Mouse (Mus musculus): Measurements from ENCODE around the gene Nppa.
A peak's percentile ranks its signal among the peaks of the same experiment; 100 is the strongest.
"Not testable (repeated sequence)": the region's sequence is repeated elsewhere in the genome, so short reads cannot be mapped to it uniquely, and the experiment has no call there.

Gene Nppa

GRCm38 (mm10) chr4:148011332-148011731 is 10.8 kb downstream of the Nppa start:
- no peak for DNase-seq (ENCODE audit: low read depth, low spot score)

- no peak for DNase-seq (ENCODE audit: low read depth, low spot score)
These were observed 11.7 kb downstream of the Nppa start for GRCm38 (mm10) chr4:148012216-148012615.

- no peak for DNase-seq (ENCODE audit: low read depth, low spot score)
These were observed 14.9 kb downstream of the Nppa start for GRCm38 (mm10) chr4:148015418-148015817.

- no peak for DNase-seq (ENCODE audit: low read depth, low spot score)
These were observed 16.5 kb downstream of the Nppa start for GRCm38 (mm10) chr4:148016981-148017380.

- no peak for DNase-seq (ENCODE audit: low read depth, low spot score)
These were observed 17.9 kb downstream of the Nppa start for GRCm38 (mm10) chr4:148018410-148018809.

- DNase-seq (ENCODE audit: low read depth, low spot score): no peak
These were observed 23.5 kb downstream of the Nppa start for GRCm38 (mm10) chr4:148024003-148024402.

GRCm38 (mm10) chr4:148029297-148029696 is 28.8 kb downstream of the Nppa start:
- DNase-seq (ENCODE audit: low read depth, low spot score): no peak

- DNase-seq (ENCODE audit: low read depth, low spot score): no peak
These were observed 30.0 kb downstream of the Nppa start for GRCm38 (mm10) chr4:148030506-148030905.

GRCm38 (mm10) chr4:148033858-148034410 is 33.4 kb downstream of the Nppa start:
- no peak for DNase-seq (ENCODE audit: low read depth, low spot score)

GRCm38 (mm10) chr4:148035440-148035839 is 34.9 kb downstream of the Nppa start:
- no peak for DNase-seq (ENCODE audit: low read depth, low spot score)

- peak; percentile 24 for DNase-seq (ENCODE audit: low read depth, low spot score)
These were observed 37.6 kb downstream of the Nppa start for GRCm38 (mm10) chr4:148038079-148038599.

- peak; percentile 98 for DNase-seq (ENCODE audit: low read depth, low spot score)
These were observed 38.2 kb downstream of the Nppa start, which contains the start of the genes Clcn6 and Mthfr for GRCm38 (mm10) chr4:148038600-148039253. TSS of gene Clcn6 (minus strand) at chr4:148038821. TSS of gene Mthfr (plus strand) at chr4:148039077.

GRCm38 (mm10) chr4:148039254-148040028 is 38.9 kb downstream of the Nppa start:
- DNase-seq (ENCODE audit: low read depth, low spot score): no peak

GRCm38 (mm10) chr4:148040029-148040830 is 39.7 kb downstream of the Nppa start:
- no peak for DNase-seq (ENCODE audit: low read depth, low spot score)

- no peak for DNase-seq (ENCODE audit: low read depth, low spot score)
These were observed 40.5 kb downstream of the Nppa start for GRCm38 (mm10) chr4:148040933-148041610.

- peak; percentile 50 for DNase-seq (ENCODE audit: low read depth, low spot score)
These were observed 41.2 kb downstream of the Nppa start for GRCm38 (mm10) chr4:148041611-148042191.

- not testable (repeated sequence) for DNase-seq (ENCODE audit: low read depth, low spot score)
These were observed 42.8 kb downstream of the Nppa start for GRCm38 (mm10) chr4:148043327-148043726.

- DNase-seq (ENCODE audit: low read depth, low spot score): no peak
These were observed 43.6 kb downstream of the Nppa start for GRCm38 (mm10) chr4:148044113-148044512.

GRCm38 (mm10) chr4:148046450-148047031 is 46.0 kb downstream of the Nppa start:
- no peak for DNase-seq (ENCODE audit: low read depth, low spot score)

- not testable (repeated sequence) for DNase-seq (ENCODE audit: low read depth, low spot score)
These were observed 49.9 kb downstream of the Nppa start for GRCm38 (mm10) chr4:148050396-148050914.

Measured in telencephalon, adult 2 months (tissue).